Mouse (Mus musculus) stomach, postnatal 0 days (tissue): ENCODE data around the gene Erc2.

ENCODE experiments used
- CTCF ChIP-seq: IDR thresholded peaks from 2 replicates; pipeline ENCODE4 v1.5.1; 2016; ENCODE audit warnings: antibody characterized with exemption, low read depth, mild to moderate bottlenecking, moderate library complexity
- EP300 ChIP-seq: optimal IDR thresholded peaks from 2 replicates; pipeline ENCODE3; 2016; ENCODE audit warnings: antibody characterized with exemption

GRCm38 (mm10) chr14:28517631-28518560 lies 895.7 kb downstream of the Erc2 start:
- TF ChIP-seq EP300 = no peak
- no peak for TF ChIP-seq CTCF
